Mouse (Mus musculus): ENCODE data around the gene Slc6a11.

DNA sequence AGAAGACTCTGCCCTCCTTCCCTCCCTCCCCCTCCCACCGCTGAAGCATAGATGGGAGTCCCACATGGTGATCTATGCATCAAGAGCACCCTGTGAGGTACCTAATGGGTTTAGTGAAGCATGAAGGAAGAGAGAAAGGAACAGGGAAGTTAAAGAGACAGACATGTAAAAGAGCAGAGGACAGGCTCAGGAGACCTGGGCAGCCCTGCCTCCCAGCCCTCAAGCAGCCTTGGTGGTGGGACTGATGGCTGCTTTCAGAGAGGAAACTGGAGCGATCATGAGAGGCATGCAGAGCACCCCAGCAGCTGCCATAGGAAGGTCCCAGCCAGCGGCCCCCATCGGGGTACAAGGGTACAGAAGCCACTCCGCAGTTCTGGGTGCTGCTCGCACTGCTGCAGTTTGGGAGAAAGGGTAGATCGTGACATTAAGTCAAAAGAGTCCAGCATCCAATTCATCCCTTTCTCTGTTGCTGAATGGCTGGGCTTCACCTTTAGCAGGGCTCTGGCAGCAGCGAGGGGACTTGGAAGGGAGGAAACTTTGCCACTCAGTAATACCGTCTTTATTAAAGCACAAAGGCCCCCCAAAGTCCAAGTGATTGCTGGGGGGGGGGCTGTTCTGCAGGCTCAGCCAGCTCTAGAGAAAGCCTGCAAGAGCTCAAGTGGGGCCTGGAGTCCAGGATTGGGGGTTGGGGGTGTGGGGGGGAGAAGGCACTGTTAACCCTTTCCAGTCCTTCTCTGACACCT is 43.5 kb downstream of the Slc6a11 start:
- no peak for TF ChIP-seq POLR2A (IDR thresholded peaks at IDR 0.05; ENCODE audit: low read depth, low read length)
- no peak for TF ChIP-seq CTCF (conservative IDR thresholded peaks at IDR 0.05; ENCODE audit: insufficient read depth, insufficient read length, low read depth, low read length)
